In the genomic region with DNA sequence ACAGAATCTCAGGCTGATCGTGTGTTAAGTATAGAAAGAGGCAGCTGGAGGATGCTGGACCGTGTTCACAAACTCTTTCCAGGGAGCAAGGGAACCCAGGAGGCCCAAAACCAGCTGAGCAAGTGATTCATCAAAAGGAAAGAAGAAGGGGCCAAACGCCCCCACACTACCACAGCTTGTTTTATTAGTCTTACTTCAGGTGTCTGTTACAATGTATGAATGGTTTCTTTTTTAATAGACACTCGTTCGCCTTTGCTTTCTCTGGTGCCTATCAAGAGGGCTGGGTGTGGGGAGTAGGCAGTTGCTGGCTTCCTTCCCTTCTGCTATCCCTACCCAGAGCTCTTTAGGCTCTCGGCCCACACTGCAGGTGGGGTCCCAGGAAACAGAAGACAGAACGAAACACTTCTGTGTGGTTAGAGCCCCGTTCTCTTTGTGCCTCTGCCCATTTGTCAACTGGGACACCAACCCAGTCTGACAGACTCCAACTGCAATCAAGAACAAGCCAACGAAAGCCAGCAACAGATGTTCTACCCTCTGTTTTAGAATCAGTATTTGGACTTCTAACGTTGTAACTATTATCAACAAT, we compare ENCODE assay signal across 13 mouse cellular contexts.
DNase-seq lines count a peak whose midpoint lies in the region; ATAC-seq lines count a peak whose summit lies in the region.
"Had no signal": no experiment of that assay in that cellular context is flagged by ENCODE, and none has a peak within 500 bp of the region (broad histone marks: within the 10 kb centered on the region; RNA-seq: fewer than 3 reads in every experiment).

No protein-coding gene starts in this region.

- ATAC-seq in common myeloid progenitor, adult 5-6 weeks (replicated peaks; ENCODE audit: low read depth, poor library complexity, severe bottlenecking) = peak; percentile 62
- no peak for ATAC-seq in cerebellum, adult (ENCODE audit: insufficient number of reproducible peaks, low FRiP score, low TSS enrichment)
- ATAC-seq: midbrain, embryonic 13.5 days had no signal

- peak; percentile 30 to 50 for DNase-seq in layer of hippocampus, adult 18-20 months (ENCODE audit: low spot score in 2 of 2)
- DNase-seq in layer of hippocampus, adult 9-10 months (ENCODE audit: low spot score) = no peak
- peak; percentile 40 to 63 for DNase-seq in thymus, adult 18-20 months
- DNase-seq in left cerebral cortex, adult 11 months (ENCODE audit: low spot score) = no peak
- DNase-seq in adrenal gland, postnatal 10 days = no peak
- DNase-seq: adrenal gland, adult 2 months; cerebellum, adult 2 months; heart, postnatal 36 days; kidney, adult 9 months; kidney, postnatal 36 days had no signal

Comparison
In these comparisons a context has a peak if more than half of its experiments do, and no peak if none do; other contexts are left out.
1. DNase-seq: peak in layer of hippocampus, adult 18-20 months (2 of 2) and thymus, adult 18-20 months (2 of 2); none in layer of hippocampus, adult 9-10 months (single experiment), left cerebral cortex, adult 11 months (single experiment) and adrenal gland, postnatal 10 days (single experiment).